Mouse (Mus musculus) Patski (cell line): ENCODE data around the gene Castor1. TPM values are rescaled to one million over a fixed set of nuclear protein-coding genes. Genes with fewer than 3 reads are reported as not detected.

Experiments used
- ATAC-seq: fragments of 100-300 bp; one replicate; pipeline ENCODE4 v1.8.0; 2021
- CTCF ChIA-PET: fragments of 350-600 bp; sonication (Branson Sonifier 250); formaldehyde crosslinking; loops from one replicate; lab custom pipeline; 2022; ENCODE audit warnings: inconsistent platforms; lab: Charles Lee
- POLR2A ChIA-PET: fragments of 350-600 bp; sonication (Branson Sonifier 250); formaldehyde crosslinking; loops from one replicate; lab custom pipeline; 2022; ENCODE audit warnings: antibody characterized with exemption, inconsistent platforms; lab: Charles Lee
- DNase-seq: peaks from one replicate; pipeline ENCODE4 v3.0.0-alpha.2; 2011; ENCODE audit warnings: low read depth, low spot score
- H3K27me3 ChIP-seq: fragments of 371-371 bp; one replicate; pipeline ENCODE4 v1.5.1; 2021
- CTCF ChIP-seq: fragments of 100-300 bp; IDR thresholded peaks from one replicate; pipeline ENCODE4 v1.5.1; 2021
- in situ Hi-C: fragments of 300-500 bp; cut with MboI; formaldehyde crosslinking; loops from 3 replicates; pipeline ENCODE4 v1.11.1; 2018; ENCODE audit warnings: low pct_unique_long_range_greater_than_20kb, mixed read lengths
- polyA plus RNA-seq: library from polyadenylated mRNA; unstranded; gene quantifications from one replicate; pipeline ENCODE4 v1.2.3, GENCODE M21; 2021

Castor1 gene
- polyA plus RNA-seq, 1 experiment from 2014 or later: 0.35 TPM

GRCm38 (mm10) chr11:4216248-4217000, 1.6 kb upstream of the Castor1 start:
- ChIA-PET CTCF (interaction anchor here (1.2 to 1.8 kb wide), 5 partner anchors 26 to 324 kb away, joined by 3 to 10 read pairs (median 3); partner anchors contain the start of gene Rnf215), POLR2A (interaction anchor here (0.5 to 1.1 kb wide), 3 partner anchors 10 to 34 kb away, joined by 4 to 5 read pairs (median 4); no protein-coding TSS in a partner anchor)
- no peak for DNase-seq
- in situ Hi-C loops: loop anchor here (5.0 to 10.0 kb wide), 2 partner anchors 79 to 162 kb away; partner anchors contain the start of gene Rnf215
- TF ChIP-seq CTCF: no peak
- no peak for ATAC-seq
- no peaks in the 10 kb centered on the region for H3K27me3 ChIP-seq

- in situ Hi-C loops: loop anchor here (5.0 to 10.0 kb wide), 2 partner anchors 81 to 164 kb away; partner anchors contain the start of gene Rnf215
- POLR2A ChIA-PET: interaction anchor here (1.2 kb wide), 1 partner anchor 35 kb away, joined by 5 read pairs; no protein-coding TSS in a partner anchor
- CTCF ChIA-PET: interaction anchor here (0.8 to 2.0 kb wide), 15 partner anchors 9 to 208 kb away, joined by 3 to 24 read pairs (median 5); partner anchors contain the start of genes Lif, Rnf215 and Tbc1d10a
- ATAC-seq (no peak), DNase-seq (no peak)
- TF ChIP-seq CTCF: no peak
- H3K27me3 ChIP-seq: no peaks in the 10 kb centered on the region
These were observed 612 bp downstream of the Castor1 start for GRCm38 (mm10) chr11:4218637-4219036.

GRCm38 (mm10) chr11:4219317-4219751, 1.3 kb downstream of the Castor1 start:
- H3K27me3 ChIP-seq: no peaks in the 10 kb centered on the region
- no peak for TF ChIP-seq CTCF
- ChIA-PET POLR2A (interaction anchor here (0.6 to 1.5 kb wide), 6 partner anchors 33 to 197 kb away, joined by 3 to 5 read pairs (median 4); partner anchors contain the start of genes Rnf215 and Tbc1d10a), CTCF (interaction anchor here (0.8 to 2.0 kb wide), 29 partner anchors 10 to 232 kb away, joined by 3 to 24 read pairs (median 4); partner anchors contain the start of genes Lif, Rnf215 and Tbc1d10a)
- ATAC-seq: peak; percentile 41
- no peak for DNase-seq
- in situ Hi-C loops: loop anchor here (5.0 to 10.0 kb wide), 2 partner anchors 82 to 165 kb away; partner anchors contain the start of gene Rnf215

GRCm38 (mm10) chr11:4219908-4220307, 1.9 kb downstream of the Castor1 start:
- no peak for TF ChIP-seq CTCF
- no peak for ATAC-seq
- ChIA-PET CTCF (interaction anchor here (0.9 to 2.0 kb wide), 27 partner anchors 10 to 232 kb away, joined by 3 to 24 read pairs (median 4); partner anchors contain the start of genes Lif, Rnf215 and Tbc1d10a), POLR2A (interaction anchor here (1.0 to 1.5 kb wide), 4 partner anchors 33 to 197 kb away, joined by 3 to 5 read pairs (median 4); partner anchors contain the start of genes Rnf215 and Tbc1d10a)
- DNase-seq: no peak
- no peaks in the 10 kb centered on the region for H3K27me3 ChIP-seq
- in situ Hi-C loops: loop anchor here (5.0 to 10.0 kb wide), 3 partner anchors 37 to 165 kb away; partner anchors contain the start of genes Lif and Rnf215

GRCm38 (mm10) chr11:4220443-4221400, 2.7 kb downstream of the Castor1 start:
- H3K27me3 ChIP-seq: no peaks in the 10 kb centered on the region
- no peak for TF ChIP-seq CTCF
- in situ Hi-C loops: loop anchor here (5.0 kb wide), 1 partner anchor 37 kb away; the partner anchor contains the start of gene Lif
- DNase-seq (no peak), ATAC-seq (peak; percentile 42)
- CTCF ChIA-PET: interaction anchor here (0.9 to 2.0 kb wide), 15 partner anchors 11 to 89 kb away, joined by 3 to 24 read pairs (median 4); partner anchors contain the start of genes Lif and Tbc1d10a
- POLR2A ChIA-PET: interaction anchor here (1.4 to 1.5 kb wide), 2 partner anchors 34 to 40 kb away, joined by 3 to 5 read pairs; partner anchors contain the start of gene Tbc1d10a

- in situ Hi-C loops: loop anchor here (5.0 kb wide), 1 partner anchor 35 kb away; the partner anchor contains the start of gene Lif
- no peak for DNase-seq
- ChIA-PET POLR2A (no interaction called here), CTCF (no interaction called here)
- no peaks in the 10 kb centered on the region for H3K27me3 ChIP-seq
- TF ChIP-seq CTCF: no peak
- ATAC-seq: no peak
These were observed 4.3 kb downstream of the Castor1 start for GRCm38 (mm10) chr11:4222046-4222950.

GRCm38 (mm10) chr11:4223393-4224188, 5.6 kb downstream of the Castor1 start:
- ChIA-PET CTCF (no interaction called here), POLR2A (no interaction called here)
- DNase-seq: no peak
- TF ChIP-seq CTCF: no peak
- in situ Hi-C loops: loop anchor here (5.0 kb wide), 1 partner anchor 34 kb away; the partner anchor contains the start of gene Lif
- no peaks in the 10 kb centered on the region for H3K27me3 ChIP-seq
- no peak for ATAC-seq

- in situ Hi-C loops: loop anchor here (5.0 kb wide), 1 partner anchor 33 kb away; the partner anchor contains the start of gene Lif
- ATAC-seq (no peak), DNase-seq (no peak)
- no peak for TF ChIP-seq CTCF
- no peaks in the 10 kb centered on the region for H3K27me3 ChIP-seq
- ChIA-PET POLR2A (no interaction called here), CTCF (no interaction called here)
These were observed 6.2 kb downstream of the Castor1 start for GRCm38 (mm10) chr11:4224223-4224622.
